Mouse (Mus musculus) testis, adult 2 months (tissue): ENCODE data around the gene Rnd1. TPM values are rescaled to one million over a fixed set of nuclear protein-coding genes. Genes with fewer than 3 reads are reported as not detected.

Experiments used
- H3K27ac ChIP-seq: fragments of 200-500 bp; 2 replicates; pipeline ENCODE4 v1.5.1; 2012; ENCODE audit warnings: low read depth, low read length; ENCODE audit not compliant: control insufficient read depth, insufficient read depth
- H3K27me3 ChIP-seq: fragments of 200-500 bp; 2 replicates; pipeline ENCODE4 v1.6.1; 2012; ENCODE audit warnings: mild to moderate bottlenecking, low read length, moderate library complexity; ENCODE audit not compliant: control insufficient read depth, insufficient read depth
- H3K36me3 ChIP-seq: fragments of 200-500 bp; 2 replicates; pipeline ENCODE4 v1.6.1; 2012; ENCODE audit warnings: mild to moderate bottlenecking, low read length; ENCODE audit not compliant: control insufficient read depth, insufficient read depth
- H3K4me1 ChIP-seq: fragments of 200-500 bp; 2 replicates; pipeline ENCODE4 v1.6.1; 2012; ENCODE audit warnings: low read length; ENCODE audit not compliant: control insufficient read depth, insufficient read depth
- H3K4me3 ChIP-seq: fragments of 200-500 bp; 2 replicates; pipeline ENCODE4 v1.5.1; 2012; ENCODE audit warnings: low read depth, mild to moderate bottlenecking, low read length, moderate library complexity, mixed read lengths; ENCODE audit not compliant: control insufficient read depth
- CTCF ChIP-seq: fragments of 200-500 bp; IDR thresholded peaks from 2 replicates; pipeline ENCODE4 v1.5.1; 2012; ENCODE audit warnings: low read depth, mild to moderate bottlenecking, inconsistent platforms, low read length, moderate library complexity; ENCODE audit not compliant: control insufficient read depth, insufficient read depth, insufficient replicate concordance
- POLR2A ChIP-seq: fragments of 200-500 bp; IDR thresholded peaks from 2 replicates; pipeline ENCODE4 v1.6.1; 2012; ENCODE audit warnings: low read depth, mild to moderate bottlenecking, inconsistent platforms, low read length, moderate library complexity; ENCODE audit not compliant: control insufficient read depth
- polyA plus RNA-seq: library from polyadenylated mRNA; depleted of rRNA; stranded (reverse); fragments of >200 nt; gene quantifications from 2 replicates; pipeline ENCODE4 v1.2.3, GENCODE M21; 2012; rRNA removed

Gene Rnd1
- polyA plus RNA-seq: 0.32 and 0.46 TPM in 2 replicates

DNA sequence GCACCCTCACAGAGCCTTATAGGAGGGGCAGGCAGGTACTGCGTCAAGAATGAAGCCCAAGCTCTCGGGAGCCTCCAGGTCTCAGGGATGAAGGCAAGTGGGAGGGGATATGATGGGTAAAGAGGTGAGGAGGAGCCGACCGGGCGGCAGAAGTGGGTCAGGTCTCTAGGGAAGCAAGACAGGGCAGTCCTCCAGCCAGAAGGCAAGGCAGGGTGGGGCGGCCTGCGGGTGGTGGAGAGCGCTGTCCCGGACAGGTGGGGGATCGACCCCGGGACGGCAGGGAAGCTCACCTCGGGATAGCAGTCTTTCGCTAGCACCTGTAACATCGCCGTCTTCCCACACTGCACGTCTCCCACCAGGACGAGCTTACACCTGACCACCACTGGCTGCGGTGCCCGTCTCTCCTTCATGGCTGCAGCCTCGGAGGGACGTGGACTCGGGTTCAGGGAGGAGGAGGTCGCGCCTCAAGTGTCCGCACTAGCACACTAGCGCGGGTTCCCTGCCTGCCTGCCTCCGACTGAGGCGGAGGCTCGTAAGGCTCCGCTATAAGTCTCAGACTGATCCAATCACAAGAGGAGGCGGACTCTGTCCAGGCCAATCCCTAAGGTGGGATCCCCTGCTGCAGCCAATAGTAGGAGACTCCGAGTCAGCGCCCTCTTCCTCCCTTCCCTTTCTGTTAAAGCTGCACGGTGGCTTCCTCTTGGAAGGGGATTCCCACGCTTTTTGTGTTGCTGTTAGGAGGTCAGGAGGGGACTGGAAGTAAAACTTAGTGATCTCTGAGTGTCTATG lies at the start of gene Rnd1:
Gene Rnd1 (minus strand): TSS at position 522 of the 789 bp plus-strand sequence.
- H3K27me3 ChIP-seq: no peaks in the 10 kb centered on the region
- H3K4me1 ChIP-seq: peaks cover 6% of the 10 kb centered on the region
- H3K27ac ChIP-seq: no peak within 1 kb of the TSS
- H3K36me3 ChIP-seq: no peaks in the 10 kb centered on the region
- peak; percentile 63 for TF ChIP-seq POLR2A
- 0 out of 2 replicates have a peak, but pooled peaks have one; percentile 13 for TF ChIP-seq CTCF
- H3K4me3 ChIP-seq: peak within 1 kb of the TSS; percentile 41

GRCm38 (mm10) chr15:98726746-98727145 lies 49.5 kb upstream of the Rnd1 start:
- H3K4me1 ChIP-seq: peaks cover 21% of the 10 kb centered on the region
- H3K4me3 ChIP-seq: no peak overlapping the region
- no peak for TF ChIP-seq POLR2A
- TF ChIP-seq CTCF: no peak
- H3K27me3 ChIP-seq: no peaks in the 10 kb centered on the region
- no peaks in the 10 kb centered on the region for H3K36me3 ChIP-seq
- no peak overlapping the region for H3K27ac ChIP-seq

DNA sequence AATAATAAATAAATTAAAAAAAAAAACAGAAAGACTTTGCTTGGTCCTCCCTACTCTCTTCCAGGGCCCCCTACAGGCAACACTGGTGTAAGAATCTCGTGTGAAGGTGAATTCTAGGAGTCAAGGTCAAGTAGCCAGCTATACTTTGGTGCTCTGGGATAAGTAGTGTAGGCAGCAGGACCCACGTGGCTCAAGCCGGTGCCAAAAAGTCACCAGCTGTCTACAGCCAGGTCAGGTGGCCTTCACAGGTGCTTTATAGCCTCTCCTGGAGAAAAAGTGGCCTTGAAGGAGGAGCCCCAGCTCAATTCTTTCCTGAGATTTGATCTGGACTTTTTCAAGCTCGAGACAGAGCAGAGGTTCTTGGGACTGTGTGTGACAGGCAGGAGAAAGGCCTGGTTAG lies 48.8 kb upstream of the Rnd1 start:
- Histone ChIP-seq H3K4me3 (no peak overlapping the region), H3K27ac (no peak overlapping the region), H3K4me1 (peaks cover 21% of the 10 kb centered on the region), H3K27me3 (no peaks in the 10 kb centered on the region), H3K36me3 (no peaks in the 10 kb centered on the region; the same call in 1 of the 2 replicates)
- TF ChIP-seq POLR2A (no peak), CTCF (no peak)

- Histone ChIP-seq H3K36me3 (no peaks in the 10 kb centered on the region; the same call in 1 of the 2 replicates), H3K4me1 (peaks cover 21% of the 10 kb centered on the region), H3K27me3 (no peaks in the 10 kb centered on the region), H3K27ac (no peak overlapping the region), H3K4me3 (no peak overlapping the region)
- no peak for TF ChIP-seq CTCF
- no peak for TF ChIP-seq POLR2A
These were observed 47.2 kb upstream of the Rnd1 start for GRCm38 (mm10) chr15:98724441-98724840.

- TF ChIP-seq POLR2A (no peak), CTCF (no peak)
- Histone ChIP-seq H3K27ac (no peak overlapping the region), H3K4me1 (peaks cover 16% of the 10 kb centered on the region), H3K27me3 (no peaks in the 10 kb centered on the region), H3K4me3 (no peak overlapping the region), H3K36me3 (no peaks in the 10 kb centered on the region; the same call in 1 of the 2 replicates)
These were observed 45.6 kb upstream of the Rnd1 start for GRCm38 (mm10) chr15:98722854-98723253.

GRCm38 (mm10) chr15:98722191-98722590 lies 44.9 kb upstream of the Rnd1 start:
- no peaks in the 10 kb centered on the region for H3K27me3 ChIP-seq
- H3K27ac ChIP-seq: no peak overlapping the region
- no peaks in the 10 kb centered on the region; the same call in 1 of the 2 replicates for H3K36me3 ChIP-seq
- H3K4me1 ChIP-seq: peaks cover 10% of the 10 kb centered on the region
- no peak overlapping the region for H3K4me3 ChIP-seq
- TF ChIP-seq POLR2A (no peak), CTCF (no peak)

GRCm38 (mm10) chr15:98717301-98717700 lies 40.0 kb upstream of the Rnd1 start:
- no peak overlapping the region for H3K27ac ChIP-seq
- H3K4me3 ChIP-seq: no peak overlapping the region
- H3K27me3 ChIP-seq: no peaks in the 10 kb centered on the region
- no peak for TF ChIP-seq POLR2A
- no peak for TF ChIP-seq CTCF
- H3K4me1 ChIP-seq: no peaks in the 10 kb centered on the region
- H3K36me3 ChIP-seq: no peaks in the 10 kb centered on the region; the same call in 1 of the 2 replicates

DNA sequence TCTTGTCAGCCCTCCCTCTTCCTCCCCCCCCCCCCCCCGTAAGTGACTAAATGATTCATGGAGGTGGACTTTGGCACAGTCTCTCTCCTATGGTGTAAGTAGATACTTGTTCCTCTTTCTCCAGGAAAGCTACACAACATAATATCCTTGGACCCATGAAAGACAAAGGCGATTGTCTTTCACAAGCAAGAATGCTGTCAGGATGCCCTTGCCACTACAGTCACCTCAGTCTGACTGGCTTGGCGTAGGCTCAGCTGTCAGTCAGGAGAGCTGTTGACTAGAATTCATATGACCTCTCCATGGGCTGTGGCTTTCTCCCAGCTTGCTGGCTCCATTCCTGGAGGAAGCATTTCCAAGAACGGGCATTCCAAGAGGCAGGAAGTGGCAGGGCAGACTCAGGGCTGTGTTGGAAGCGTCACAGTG lies 37.0 kb upstream of the Rnd1 start:
- no peaks in the 10 kb centered on the region for H3K4me1 ChIP-seq
- H3K27ac ChIP-seq: no peak overlapping the region
- no peaks in the 10 kb centered on the region; the same call in 1 of the 2 replicates for H3K36me3 ChIP-seq
- no peak for TF ChIP-seq POLR2A
- no peak for TF ChIP-seq CTCF
- no peak overlapping the region for H3K4me3 ChIP-seq
- no peaks in the 10 kb centered on the region for H3K27me3 ChIP-seq
